In the genomic region with DNA sequence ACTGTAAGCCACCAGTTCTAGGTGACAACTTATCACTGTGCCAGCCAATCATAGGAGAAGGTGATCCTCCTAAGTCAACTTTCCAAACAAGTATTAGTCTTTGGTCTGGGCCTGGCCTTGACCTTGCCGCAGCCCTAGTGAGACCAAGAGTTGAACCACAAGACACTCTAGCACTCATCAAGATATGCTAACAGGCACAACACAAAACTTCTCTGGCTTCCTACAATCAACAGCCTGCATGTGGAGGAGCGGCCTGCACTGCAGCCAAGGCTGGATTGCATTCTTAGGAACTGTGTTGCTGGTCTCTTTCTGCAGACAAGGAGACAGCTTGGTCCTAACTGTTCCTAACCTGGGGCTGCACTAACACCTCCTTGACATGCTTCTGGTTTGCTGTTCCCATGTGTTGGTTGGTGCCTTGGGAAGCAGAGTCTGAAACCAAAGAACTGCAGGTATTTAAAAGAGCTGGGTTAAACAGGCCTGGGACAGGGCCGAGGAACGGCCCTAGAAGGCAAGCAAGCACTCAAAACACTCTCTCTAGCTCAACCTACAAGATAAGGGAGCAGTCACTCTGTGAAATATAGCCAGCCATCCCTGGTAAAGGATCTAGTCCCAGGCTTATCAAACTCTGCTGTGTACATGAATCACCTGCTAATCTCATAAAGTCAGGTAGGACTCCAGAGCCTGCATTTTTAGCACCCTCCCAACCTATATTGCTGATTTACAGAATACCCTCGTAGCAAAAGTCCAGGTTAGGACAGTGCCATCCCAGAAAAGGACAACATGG, we compare ENCODE assay signal across 15 mouse cellular contexts. TPM values are rescaled to one million over a fixed set of nuclear protein-coding genes. Genes with fewer than 3 reads are reported as not detected.
DNase-seq lines count a peak whose midpoint lies in the region; ATAC-seq lines count a peak whose summit lies in the region.
"Had no signal": no experiment of that assay in that cellular context is flagged by ENCODE, and none has a peak within 500 bp of the region (broad histone marks: within the 10 kb centered on the region; RNA-seq: fewer than 3 reads in every experiment).

No protein-coding gene starts in this region.

- no peaks in the 10 kb centered on the region for H3K9me3 ChIP-seq in kidney, embryonic 15.5 days (replicated peaks)
- no peaks in the 10 kb centered on the region for H3K9me3 ChIP-seq in liver, embryonic 12.5 days (replicated peaks)
- H3K9me3 ChIP-seq: hindbrain, embryonic 10.5 days; midbrain, embryonic 15.5 days; neural tube, embryonic 12.5 days had no signal

- H3K4me3 ChIP-seq in kidney, embryonic 15.5 days (replicated peaks), result no peak overlapping the region
- no peak overlapping the region for H3K4me3 ChIP-seq in liver, embryonic 12.5 days
- H3K4me3 ChIP-seq: hindbrain, embryonic 10.5 days; midbrain, embryonic 15.5 days; neural tube, embryonic 12.5 days had no signal

- peak; percentile 87 for DNase-seq in heart, adult 11 months
- DNase-seq in heart, adult 8-10 months (ENCODE audit: low spot score), result no peak
- DNase-seq in kidney, adult 18-20 months, result no peak
- peak; percentile 64 for DNase-seq in 416B (ENCODE audit: low read depth)
- DNase-seq in right cerebral cortex, postnatal 10 days (ENCODE audit: low spot score in 2 of 2), result no peak
- DNase-seq in thymus, postnatal 14 days, result no peak
- DNase-seq: thymus, postnatal 36 days had no signal

- no peaks in the 10 kb centered on the region for H3K36me3 ChIP-seq in kidney, embryonic 15.5 days
- no peaks in the 10 kb centered on the region for H3K36me3 ChIP-seq in liver, embryonic 12.5 days
- H3K36me3 ChIP-seq: hindbrain, embryonic 10.5 days; midbrain, embryonic 15.5 days; neural tube, embryonic 12.5 days had no signal

- H3K4me1 ChIP-seq in kidney, embryonic 15.5 days, result peaks cover 57% of the 10 kb centered on the region
- peaks cover 67% of the 10 kb centered on the region for H3K4me1 ChIP-seq in liver, embryonic 12.5 days
- H3K4me1 ChIP-seq: neural tube, embryonic 12.5 days had no signal

- H3K27ac ChIP-seq in kidney, embryonic 15.5 days, result 0 out of 2 replicates have a peak overlapping the region, but pooled peaks have one; percentile 18
- H3K27ac ChIP-seq in liver, embryonic 12.5 days, result peak overlapping the region; percentile 46
- H3K27ac ChIP-seq: hindbrain, embryonic 10.5 days; macrophage; midbrain, embryonic 15.5 days; neural tube, embryonic 12.5 days had no signal

- H3K9ac ChIP-seq in kidney, embryonic 15.5 days, result no peak overlapping the region
- no peak overlapping the region; the same call in 1 of the 2 replicates for H3K9ac ChIP-seq in liver, embryonic 12.5 days
- H3K9ac ChIP-seq: midbrain, embryonic 15.5 days; neural tube, embryonic 12.5 days had no signal

- 79% methylated on average over 5 of the region's 5 CpGs for WGBS in kidney, embryonic 15.5 days
- WGBS in liver, embryonic 12.5 days (ENCODE audit: insufficient replicate concordance), result 33% methylated on average over 5 of the region's 5 CpGs

- H3K4me2 ChIP-seq in kidney, embryonic 15.5 days, result no peak overlapping the region
- H3K4me2 ChIP-seq in liver, embryonic 12.5 days, result peak overlapping the region; percentile 22
- H3K4me2 ChIP-seq: midbrain, embryonic 15.5 days; neural tube, embryonic 12.5 days had no signal

- H3K27me3 ChIP-seq in kidney, embryonic 15.5 days, result no peaks in the 10 kb centered on the region
- H3K27me3 ChIP-seq in liver, embryonic 12.5 days (replicated peaks), result no peaks in the 10 kb centered on the region
- H3K27me3 ChIP-seq: midbrain, embryonic 15.5 days; neural tube, embryonic 12.5 days had no signal

- no peak for ATAC-seq in kidney, embryonic 15.5 days (replicated peaks; ENCODE audit: low FRiP score)
- ATAC-seq in liver, embryonic 12.5 days, result peak; percentile 75
- ATAC-seq: activated CD4-positive, CD25-positive, alpha-beta regulatory T cell, adult 4 months; forebrain, embryonic 16.5 days; midbrain, embryonic 15.5 days had no signal

RNA-seq across cellular contexts. Expression of a gene that starts 27.0 kb away (rescaled TPM):
- 100 to 1,000 TPM in 1 of 4 experiments, 10 to 100 TPM in 3; 79.3 to 102 (median 88.5) TPM for total RNA-seq in heart, adult 8-10 months (2022)
- polyA plus RNA-seq in kidney, embryonic 15.5 days (2015; fragmentation: Nextera tagmentation; extraction: Ambion mirVana), result 108 and 110 TPM in 2 replicates
- polyA plus RNA-seq in liver, embryonic 12.5 days (2016; fragmentation: Nextera tagmentation; extraction: Ambion mirVana), result 29.8 and 31.7 TPM in 2 replicates

Comparison
In these comparisons a context has a peak if more than half of its experiments do, and no peak if none do; other contexts are left out.
1. DNase-seq: peak in heart, adult 11 months (single experiment) and 416B (single experiment); none in heart, adult 8-10 months (single experiment), kidney, adult 18-20 months (single experiment), right cerebral cortex, postnatal 10 days (0 of 2) and thymus, postnatal 14 days (single experiment).